Mouse (Mus musculus) embryonic facial prominence, embryonic 11.5 days (tissue): ENCODE data around the gene Hrh2. TPM values are rescaled to one million over a fixed set of nuclear protein-coding genes. Genes with fewer than 3 reads are reported as not detected.

Experiments used
- ATAC-seq: fragments of 200-750 bp; cut with Nextera tagmentation; replicated peaks from 2 replicates; pipeline ENCODE4 v1.8.0; 2017; ENCODE audit warnings: low read depth; ENCODE audit not compliant: insufficient number of reproducible peaks, low FRiP score, low TSS enrichment
- DNase-seq: peaks from one replicate; pipeline ENCODE4 v3.0.0-alpha.2; 2015; ENCODE audit warnings: low spot score
- H3K27ac ChIP-seq: fragments of 300-500 bp; sonication (generic); replicated peaks from 2 replicates; pipeline ENCODE4 v1.5.1; 2014; ENCODE audit warnings: mild to moderate bottlenecking, low read depth, low read length, control low read depth
- H3K27me3 ChIP-seq: fragments of 300-500 bp; sonication (generic); 2 replicates; pipeline ENCODE4 v1.6.1; 2014; ENCODE audit warnings: mild to moderate bottlenecking, low read length, moderate library complexity, mixed read lengths; ENCODE audit not compliant: control insufficient read depth, insufficient read depth
- H3K36me3 ChIP-seq: fragments of 300-500 bp; sonication (generic); replicated peaks from 2 replicates; pipeline ENCODE4 v1.6.1; 2014; ENCODE audit warnings: low read depth, mild to moderate bottlenecking, low read length, moderate library complexity, mixed read lengths; ENCODE audit not compliant: control insufficient read depth, insufficient read depth
- H3K4me1 ChIP-seq: fragments of 300-500 bp; sonication (generic); 2 replicates; pipeline ENCODE4 v1.6.1; 2014; ENCODE audit warnings: low read length, mixed read lengths; ENCODE audit not compliant: control insufficient read depth, insufficient read depth
- H3K4me2 ChIP-seq: fragments of 300-500 bp; sonication (generic); 2 replicates; pipeline ENCODE4 v1.6.1; 2014; ENCODE audit warnings: low read depth, mild to moderate bottlenecking, control low read depth, low read length, moderate library complexity
- H3K4me3 ChIP-seq: fragments of 300-500 bp; sonication (generic); 2 replicates; pipeline ENCODE4 v1.5.1; 2014; ENCODE audit warnings: low read depth, low read length, control low read depth
- H3K9ac ChIP-seq: fragments of 300-500 bp; sonication (generic); replicated peaks from 2 replicates; pipeline ENCODE4 v1.6.1; 2014; ENCODE audit warnings: mild to moderate bottlenecking, control low read depth, low read length
- H3K9me3 ChIP-seq: fragments of 300-500 bp; sonication (generic); replicated peaks from 2 replicates; pipeline ENCODE4 v1.6.1; 2016; ENCODE audit warnings: mild to moderate bottlenecking, low read length, inconsistent platforms, mixed read lengths; ENCODE audit not compliant: control insufficient read depth
- WGBS: fragments of 180-500 bp; shearing (Covaris S2); extraction: QIAGEN DNeasy Blood & Tissue Kit; methylation state at CpG from one replicate; pipeline ENCODE4 v1.1.7; 2014; 5-methylcytosine and 5-hydroxymethylcytosine counted together
- polyA plus RNA-seq: library from polyadenylated mRNA; unstranded; fragments of >200 nt; fragmentation: Nextera tagmentation; extraction: Ambion mirVana; gene quantifications from 2 replicates; pipeline ENCODE4 v1.2.1, GENCODE M21; 2014

Hrh2 gene
- polyA plus RNA-seq, 1 experiment from 2014 or later: 0.06 TPM

GRCm38 (mm10) chr13:54188190-54188706 lies 3.7 kb upstream of the Hrh2 start:
- no peak overlapping the region for H3K27ac ChIP-seq
- WGBS: 53% methylated on average over 7 of the region's 7 CpGs
- peak; percentile 7 for DNase-seq

GRCm38 (mm10) chr13:54189896-54190295 lies 2.0 kb upstream of the Hrh2 start:
- no peaks in the 10 kb centered on the region for H3K9me3 ChIP-seq
- H3K4me2 ChIP-seq: no peak overlapping the region
- H3K36me3 ChIP-seq: no peaks in the 10 kb centered on the region
- H3K4me3 ChIP-seq: no peak overlapping the region
- H3K9ac ChIP-seq: no peak overlapping the region
- no peak overlapping the region for H3K27ac ChIP-seq
- no peaks in the 10 kb centered on the region; the same call in 1 of the 2 replicates for H3K4me1 ChIP-seq
- peak; percentile 62 for DNase-seq
- no peak for ATAC-seq
- WGBS: 82% methylated on average over 14 of the region's 14 CpGs
- peaks cover 6% of the 10 kb centered on the region for H3K27me3 ChIP-seq

More at GRCm38 (mm10) chr13:54188190-54188706, 3.7 kb upstream of the Hrh2 start:
- Histone ChIP-seq H3K4me1 (no peaks in the 10 kb centered on the region; the same call in 1 of the 2 replicates), H3K27me3 (peaks cover 6% of the 10 kb centered on the region), H3K9ac (no peak overlapping the region), H3K36me3 (no peaks in the 10 kb centered on the region), H3K9me3 (no peaks in the 10 kb centered on the region), H3K4me2 (no peak overlapping the region), H3K4me3 (no peak overlapping the region)
- no peak for ATAC-seq

- Histone ChIP-seq H3K4me3 (no peak overlapping the region), H3K4me2 (no peak overlapping the region), H3K4me1 (no peaks in the 10 kb centered on the region; the same call in 1 of the 2 replicates), H3K9me3 (no peaks in the 10 kb centered on the region), H3K27me3 (peaks cover 6% of the 10 kb centered on the region), H3K9ac (no peak overlapping the region), H3K27ac (no peak overlapping the region), H3K36me3 (no peaks in the 10 kb centered on the region)
- 77% methylated on average over 3 of the region's 3 CpGs for WGBS
- ATAC-seq (no peak), DNase-seq (no peak)
Measured at GRCm38 (mm10) chr13:54191181-54191580, 748 bp upstream of the Hrh2 start.

GRCm38 (mm10) chr13:54193580-54193979 lies 1.7 kb downstream of the Hrh2 start:
- peaks cover 6% of the 10 kb centered on the region for H3K27me3 ChIP-seq
- ATAC-seq (no peak), DNase-seq (no peak)
- 60% methylated on average over 5 of the region's 5 CpGs for WGBS
- no peak overlapping the region for H3K4me3 ChIP-seq
- no peaks in the 10 kb centered on the region for H3K9me3 ChIP-seq
- no peak overlapping the region for H3K4me2 ChIP-seq
- H3K36me3 ChIP-seq: no peaks in the 10 kb centered on the region
- no peak overlapping the region for H3K9ac ChIP-seq
- no peak overlapping the region for H3K27ac ChIP-seq
- H3K4me1 ChIP-seq: no peaks in the 10 kb centered on the region; the same call in 1 of the 2 replicates

- no peak overlapping the region for H3K4me3 ChIP-seq
- no peak overlapping the region for H3K4me2 ChIP-seq
- no peaks in the 10 kb centered on the region for H3K36me3 ChIP-seq
- H3K27ac ChIP-seq: no peak overlapping the region
- DNase-seq (no peak), ATAC-seq (no peak)
- WGBS: 67% methylated on average over 9 of the region's 9 CpGs
- H3K4me1 ChIP-seq: no peaks in the 10 kb centered on the region
- H3K27me3 ChIP-seq: no peaks in the 10 kb centered on the region
- H3K9me3 ChIP-seq: no peaks in the 10 kb centered on the region
- no peak overlapping the region for H3K9ac ChIP-seq
Measured at GRCm38 (mm10) chr13:54199000-54199399, 7.1 kb downstream of the Hrh2 start.

- no peak overlapping the region for H3K4me3 ChIP-seq
- no peak overlapping the region for H3K4me2 ChIP-seq
- ATAC-seq (no peak), DNase-seq (no peak)
- H3K27ac ChIP-seq: no peak overlapping the region
- H3K27me3 ChIP-seq: no peaks in the 10 kb centered on the region
- no peak overlapping the region for H3K9ac ChIP-seq
- H3K36me3 ChIP-seq: no peaks in the 10 kb centered on the region
- no peaks in the 10 kb centered on the region for H3K9me3 ChIP-seq
- H3K4me1 ChIP-seq: no peaks in the 10 kb centered on the region
- 87% methylated on average over 8 of the region's 8 CpGs for WGBS
Measured at GRCm38 (mm10) chr13:54202458-54202857, 10.5 kb downstream of the Hrh2 start.

GRCm38 (mm10) chr13:54203419-54203818 lies 11.5 kb downstream of the Hrh2 start:
- Histone ChIP-seq H3K27ac (no peak overlapping the region), H3K4me3 (no peak overlapping the region), H3K9me3 (no peaks in the 10 kb centered on the region), H3K4me1 (no peaks in the 10 kb centered on the region), H3K9ac (no peak overlapping the region), H3K4me2 (no peak overlapping the region), H3K27me3 (no peaks in the 10 kb centered on the region), H3K36me3 (no peaks in the 10 kb centered on the region)
- DNase-seq: no peak
- WGBS: 84% methylated on average over 2 of the region's 2 CpGs
- no peak for ATAC-seq

GRCm38 (mm10) chr13:54205195-54205594 lies 13.3 kb downstream of the Hrh2 start:
- Histone ChIP-seq H3K27ac (no peak overlapping the region), H3K36me3 (no peaks in the 10 kb centered on the region), H3K9ac (no peak overlapping the region), H3K4me1 (no peaks in the 10 kb centered on the region), H3K9me3 (no peaks in the 10 kb centered on the region), H3K27me3 (no peaks in the 10 kb centered on the region), H3K4me3 (no peak overlapping the region), H3K4me2 (no peak overlapping the region)
- no peak for DNase-seq
- WGBS: 77% methylated on average over 7 of the region's 7 CpGs
- no peak for ATAC-seq
